Mouse (Mus musculus): Measurements from ENCODE around the gene Zfp830. TPM values are rescaled to one million over a fixed set of nuclear protein-coding genes. Genes with fewer than 3 reads are reported as not detected.

Zfp830 gene
- 11.8 and 11.9 TPM in 2 replicates for polyA plus RNA-seq (2015; fragmentation: Nextera tagmentation; extraction: Ambion mirVana)

- Histone ChIP-seq H3K4me2 (ENCODE audit: low read depth, low read length) (peak within 1 kb of the TSS; percentile 92), H3K4me1 (ENCODE audit: insufficient read depth) (peaks cover 22% of the 10 kb centered on the region), H3K27ac (ENCODE audit: low read depth) (peak within 1 kb of the TSS; percentile 93), H3K36me3 (replicated peaks; ENCODE audit: insufficient read depth, low read length) (peaks cover 3% of the 10 kb centered on the region; the same call in 1 of the 2 replicates), H3K4me3 (ENCODE audit: low read depth, low read length) (peak within 1 kb of the TSS; percentile 97), H3K9me3 (ENCODE audit: low read length) (no peaks in the 10 kb centered on the region), H3K27me3 (ENCODE audit: insufficient read depth, low read length) (no peaks in the 10 kb centered on the region), H3K9ac (replicated peaks) (peak within 1 kb of the TSS; percentile 97)
- ATAC-seq (peak; percentile 100), DNase-seq (peak; percentile 95)
- WGBS (ENCODE audit: insufficient replicate concordance): under 1% methylated on average over 44 of the region's 44 CpGs
- TF ChIP-seq EP300 (IDR thresholded peaks at IDR 0.05; ENCODE audit: low read depth) (no peak), CTCF (IDR thresholded peaks at IDR 0.05; ENCODE audit: low read depth) (no peak)
Measured at GRCm38 (mm10) chr11:82763742-82764437, at the start of gene Zfp830, which contains the start of gene Cct6b. Gene Zfp830, plus strand, starts transcription at chr11:82764345. Gene Cct6b, minus strand, starts transcription at chr11:82764321.

GRCm38 (mm10) chr11:82719294-82719693 is 44.9 kb upstream of the Zfp830 start:
- TF ChIP-seq CTCF (IDR thresholded peaks at IDR 0.05; ENCODE audit: low read depth) (no peak), EP300 (IDR thresholded peaks at IDR 0.05; ENCODE audit: low read depth) (no peak)
- Histone ChIP-seq H3K4me3 (ENCODE audit: low read depth, low read length) (no peak overlapping the region), H3K27ac (ENCODE audit: low read depth) (no peak overlapping the region), H3K4me2 (ENCODE audit: low read depth, low read length) (no peak overlapping the region), H3K27me3 (ENCODE audit: insufficient read depth, low read length) (no peaks in the 10 kb centered on the region), H3K36me3 (replicated peaks; ENCODE audit: insufficient read depth, low read length) (no peaks in the 10 kb centered on the region), H3K9me3 (ENCODE audit: low read length) (no peaks in the 10 kb centered on the region), H3K4me1 (ENCODE audit: insufficient read depth) (no peaks in the 10 kb centered on the region), H3K9ac (replicated peaks) (no peak overlapping the region)
- ATAC-seq: no peak
- no peak for DNase-seq
- WGBS (ENCODE audit: insufficient replicate concordance): 54% methylated on average over 12 of the region's 12 CpGs

GRCm38 (mm10) chr11:82726862-82727261 is 37.3 kb upstream of the Zfp830 start:
- no peak overlapping the region for H3K9ac ChIP-seq (replicated peaks)
- H3K27me3 ChIP-seq (ENCODE audit: insufficient read depth, low read length): no peaks in the 10 kb centered on the region
- 82% methylated on average over 2 of the region's 2 CpGs for whole genome bisulfite sequencing (ENCODE audit: insufficient replicate concordance)
- TF ChIP-seq CTCF (IDR thresholded peaks at IDR 0.05; ENCODE audit: low read depth): peak; percentile 43
- TF ChIP-seq EP300 (IDR thresholded peaks at IDR 0.05; ENCODE audit: low read depth): no peak
- no peaks in the 10 kb centered on the region for H3K9me3 ChIP-seq (ENCODE audit: low read length)
- no peaks in the 10 kb centered on the region for H3K4me1 ChIP-seq (ENCODE audit: insufficient read depth)
- no peak overlapping the region for H3K4me3 ChIP-seq (ENCODE audit: low read depth, low read length)
- no peak for ATAC-seq
- DNase-seq: no peak
- H3K4me2 ChIP-seq (ENCODE audit: low read depth, low read length): no peak overlapping the region
- H3K36me3 ChIP-seq (replicated peaks; ENCODE audit: insufficient read depth, low read length): no peaks in the 10 kb centered on the region
- H3K27ac ChIP-seq (ENCODE audit: low read depth): no peak overlapping the region

GRCm38 (mm10) chr11:82734227-82734626 is 29.9 kb upstream of the Zfp830 start:
- H3K27ac ChIP-seq (ENCODE audit: low read depth): no peak overlapping the region
- H3K27me3 ChIP-seq (ENCODE audit: insufficient read depth, low read length): no peaks in the 10 kb centered on the region
- H3K4me2 ChIP-seq (ENCODE audit: low read depth, low read length): no peak overlapping the region
- no peak overlapping the region for H3K9ac ChIP-seq (replicated peaks)
- H3K9me3 ChIP-seq (ENCODE audit: low read length): no peaks in the 10 kb centered on the region
- no peaks in the 10 kb centered on the region for H3K4me1 ChIP-seq (ENCODE audit: insufficient read depth)
- ATAC-seq (no peak), DNase-seq (no peak)
- no peak overlapping the region for H3K4me3 ChIP-seq (ENCODE audit: low read depth, low read length)
- no peaks in the 10 kb centered on the region for H3K36me3 ChIP-seq (replicated peaks; ENCODE audit: insufficient read depth, low read length)
- TF ChIP-seq CTCF (IDR thresholded peaks at IDR 0.05; ENCODE audit: low read depth) (peak; percentile 47), EP300 (IDR thresholded peaks at IDR 0.05; ENCODE audit: low read depth) (no peak)

GRCm38 (mm10) chr11:82739006-82739405 is 25.1 kb upstream of the Zfp830 start:
- Histone ChIP-seq H3K4me2 (ENCODE audit: low read depth, low read length) (no peak overlapping the region), H3K4me3 (ENCODE audit: low read depth, low read length) (no peak overlapping the region), H3K27ac (ENCODE audit: low read depth) (no peak overlapping the region), H3K27me3 (ENCODE audit: insufficient read depth, low read length) (no peaks in the 10 kb centered on the region), H3K36me3 (replicated peaks; ENCODE audit: insufficient read depth, low read length) (no peaks in the 10 kb centered on the region), H3K9me3 (ENCODE audit: low read length) (no peaks in the 10 kb centered on the region), H3K9ac (replicated peaks) (no peak overlapping the region), H3K4me1 (ENCODE audit: insufficient read depth) (no peaks in the 10 kb centered on the region)
- ATAC-seq: no peak
- TF ChIP-seq CTCF (IDR thresholded peaks at IDR 0.05; ENCODE audit: low read depth): peak; percentile 16; the same call in 1 of the 2 replicates
- TF ChIP-seq EP300 (IDR thresholded peaks at IDR 0.05; ENCODE audit: low read depth): no peak
- no peak for DNase-seq

GRCm38 (mm10) chr11:82746138-82746537 is 18.0 kb upstream of the Zfp830 start:
- TF ChIP-seq CTCF (IDR thresholded peaks at IDR 0.05; ENCODE audit: low read depth): peak; percentile 81
- no peak for TF ChIP-seq EP300 (IDR thresholded peaks at IDR 0.05; ENCODE audit: low read depth)
- H3K4me3 ChIP-seq (ENCODE audit: low read depth, low read length): no peak overlapping the region; the same call in 1 of the 2 replicates

More at GRCm38 (mm10) chr11:82746138-82746537, 18.0 kb upstream of the Zfp830 start:
- Histone ChIP-seq H3K4me1 (ENCODE audit: insufficient read depth) (no peaks in the 10 kb centered on the region), H3K27ac (ENCODE audit: low read depth) (no peak overlapping the region), H3K4me2 (ENCODE audit: low read depth, low read length) (0 out of 2 replicates have a peak overlapping the region, but pooled peaks have one; percentile 62), H3K9me3 (ENCODE audit: low read length) (peaks cover 2% of the 10 kb centered on the region; the same call in 1 of the 2 replicates), H3K9ac (replicated peaks) (no peak overlapping the region), H3K27me3 (ENCODE audit: insufficient read depth, low read length) (no peaks in the 10 kb centered on the region), H3K36me3 (replicated peaks; ENCODE audit: insufficient read depth, low read length) (no peaks in the 10 kb centered on the region)
- peak; percentile 69 for DNase-seq
- no peak for ATAC-seq
- 33% methylated on average over 6 of the region's 6 CpGs for WGBS (ENCODE audit: insufficient replicate concordance)
